Mouse (Mus musculus): ENCODE data around the gene Rhebl1.
A peak's percentile ranks its signal among the peaks of the same experiment; 100 is the strongest.

Rhebl1 gene

GRCm38 (mm10) chr15:98904692-98905091 lies 10.4 kb upstream of the Rhebl1 start:
- DNase-seq (ENCODE audit: low spot score) = no peak

- no peak for DNase-seq (ENCODE audit: low spot score)
Measured at GRCm38 (mm10) chr15:98902600-98902999, 8.3 kb upstream of the Rhebl1 start.

- no peak for DNase-seq (ENCODE audit: low spot score)
Measured at GRCm38 (mm10) chr15:98901530-98901929, 7.2 kb upstream of the Rhebl1 start.

- no peak for DNase-seq (ENCODE audit: low spot score)
Measured at GRCm38 (mm10) chr15:98897928-98898800, 3.8 kb upstream of the Rhebl1 start, which contains the start of gene Dhh. Dhh (minus strand) TSS chr15:98898540.

- DNase-seq (ENCODE audit: low spot score) = no peak
Measured at GRCm38 (mm10) chr15:98897495-98897894, 3.2 kb upstream of the Rhebl1 start.

GRCm38 (mm10) chr15:98895635-98896589 lies 1.6 kb upstream of the Rhebl1 start:
- DNase-seq (ENCODE audit: low spot score) = no peak

- DNase-seq (ENCODE audit: low spot score) = no peak
Measured at GRCm38 (mm10) chr15:98894746-98895634, 650 bp upstream of the Rhebl1 start.

GRCm38 (mm10) chr15:98893036-98893435 lies 1.3 kb downstream of the Rhebl1 start:
- DNase-seq (ENCODE audit: low spot score) = no peak

GRCm38 (mm10) chr15:98891907-98892606 lies 2.3 kb downstream of the Rhebl1 start:
- DNase-seq (ENCODE audit: low spot score) = no peak

GRCm38 (mm10) chr15:98891198-98891742 lies 3.1 kb downstream of the Rhebl1 start:
- DNase-seq (ENCODE audit: low spot score) = no peak

GRCm38 (mm10) chr15:98887526-98887925 lies 6.8 kb downstream of the Rhebl1 start:
- DNase-seq (ENCODE audit: low spot score) = no peak

GRCm38 (mm10) chr15:98886667-98887387 lies 7.5 kb downstream of the Rhebl1 start:
- no peak for DNase-seq (ENCODE audit: low spot score)

GRCm38 (mm10) chr15:98884106-98884505 lies 10.2 kb downstream of the Rhebl1 start:
- no peak for DNase-seq (ENCODE audit: low spot score)

GRCm38 (mm10) chr15:98883661-98884060 lies 10.7 kb downstream of the Rhebl1 start:
- no peak for DNase-seq (ENCODE audit: low spot score)

- no peak for DNase-seq (ENCODE audit: low spot score)
Measured at GRCm38 (mm10) chr15:98881656-98882008, 12.7 kb downstream of the Rhebl1 start.

- peak; percentile 65 for DNase-seq (ENCODE audit: low spot score)
Measured at GRCm38 (mm10) chr15:98880978-98881655, 13.2 kb downstream of the Rhebl1 start.

- DNase-seq (ENCODE audit: low spot score) = no peak
Measured at GRCm38 (mm10) chr15:98877331-98877730, 17.0 kb downstream of the Rhebl1 start.

GRCm38 (mm10) chr15:98871916-98872888 lies 22.1 kb downstream of the Rhebl1 start:
- DNase-seq (ENCODE audit: low spot score) = peak; percentile 92
